Mouse (Mus musculus) kidney, embryonic 15.5 days (tissue): ENCODE data around the gene Keap1. TPM values are rescaled to one million over a fixed set of nuclear protein-coding genes. Genes with fewer than 3 reads are reported as not detected.

ENCODE experiments used
- ATAC-seq: fragments of 200-750 bp; cut with Nextera tagmentation; replicated peaks from 2 replicates; pipeline ENCODE4 v1.8.0; 2017; ENCODE audit warnings: moderate TSS enrichment; ENCODE audit not compliant: low FRiP score
- H3K27ac ChIP-seq: fragments of 300-500 bp; sonication (generic); 2 replicates; pipeline ENCODE4 v1.5.1; 2015; ENCODE audit warnings: mild to moderate bottlenecking, inconsistent platforms
- H3K27me3 ChIP-seq: fragments of 300-500 bp; sonication (generic); 2 replicates; pipeline ENCODE4 v1.6.1; 2015; ENCODE audit warnings: inconsistent platforms
- H3K36me3 ChIP-seq: fragments of 300-500 bp; sonication (generic); 2 replicates; pipeline ENCODE4 v1.6.1; 2015; ENCODE audit warnings: inconsistent platforms
- H3K4me1 ChIP-seq: fragments of 300-500 bp; sonication (generic); 2 replicates; pipeline ENCODE4 v1.6.1; 2015; ENCODE audit warnings: inconsistent platforms
- H3K4me2 ChIP-seq: fragments of 300-500 bp; sonication (generic); 2 replicates; pipeline ENCODE4 v1.6.1; 2015; ENCODE audit warnings: moderate library complexity, mild to moderate bottlenecking, inconsistent platforms
- H3K4me3 ChIP-seq: fragments of 300-500 bp; sonication (generic); replicated peaks from 2 replicates; pipeline ENCODE4 v1.5.1; 2015; ENCODE audit warnings: mild to moderate bottlenecking, inconsistent platforms
- H3K9ac ChIP-seq: fragments of 300-500 bp; sonication (generic); 2 replicates; pipeline ENCODE4 v1.6.1; 2015; ENCODE audit warnings: mild to moderate bottlenecking, inconsistent platforms
- H3K9me3 ChIP-seq: fragments of 300-500 bp; sonication (generic); replicated peaks from 2 replicates; pipeline ENCODE4 v1.6.1; 2016; ENCODE audit warnings: inconsistent platforms
- WGBS: fragments of 180-500 bp; shearing (Covaris S2); methylation state at CpG from one replicate; pipeline ENCODE4 v1.1.7; 2015; ENCODE audit warnings: mixed read lengths; 5-methylcytosine and 5-hydroxymethylcytosine counted together
- polyA plus RNA-seq: library from polyadenylated mRNA; unstranded; fragments of >200 nt; fragmentation: Nextera tagmentation; extraction: Ambion mirVana; gene quantifications from 2 replicates; pipeline ENCODE4 v1.2.1, GENCODE M21; 2015

The Keap1 gene
- polyA plus RNA-seq = 55.1 and 64.2 TPM in 2 replicates

GRCm38 (mm10) chr9:21238733-21239464 is at the start of gene Keap1:
Gene Keap1, minus strand, starts transcription at chr9:21239361.
- Histone ChIP-seq H3K36me3 (peaks cover 23% of the 10 kb centered on the region), H3K9me3 (no peaks in the 10 kb centered on the region), H3K4me2 (peak within 1 kb of the TSS; percentile 73), H3K27me3 (peaks cover 21% of the 10 kb centered on the region), H3K4me3 (peak within 1 kb of the TSS; percentile 92), H3K9ac (peak within 1 kb of the TSS; percentile 97), H3K27ac (peak within 1 kb of the TSS; percentile 97), H3K4me1 (peaks cover 39% of the 10 kb centered on the region)
- under 1% methylated on average over 83 of the region's 90 CpGs for WGBS
- peak; percentile 89 for ATAC-seq

GRCm38 (mm10) chr9:21288404-21289336 is 49.5 kb upstream of the Keap1 start:
- peaks cover 22% of the 10 kb centered on the region for H3K36me3 ChIP-seq
- no peak for ATAC-seq
- peak overlapping the region; percentile 29 for H3K9ac ChIP-seq
- H3K4me1 ChIP-seq = peaks cover 37% of the 10 kb centered on the region
- peak overlapping the region; percentile 60 for H3K4me3 ChIP-seq
- WGBS = 69% methylated on average over 13 of the region's 13 CpGs
- H3K27ac ChIP-seq = peak overlapping the region; percentile 87
- H3K4me2 ChIP-seq = peak overlapping the region; percentile 75
- no peaks in the 10 kb centered on the region for H3K27me3 ChIP-seq
- no peaks in the 10 kb centered on the region for H3K9me3 ChIP-seq

- no peaks in the 10 kb centered on the region for H3K9me3 ChIP-seq
- peak within 1 kb of the TSS; percentile 64 for H3K9ac ChIP-seq
- H3K4me3 ChIP-seq = peak within 1 kb of the TSS; percentile 60
- peak; percentile 72 for ATAC-seq
- under 1% methylated on average over 59 of the region's 59 CpGs for WGBS
- peaks cover 37% of the 10 kb centered on the region for H3K4me1 ChIP-seq
- peaks cover 26% of the 10 kb centered on the region for H3K36me3 ChIP-seq
- H3K27ac ChIP-seq = peak within 1 kb of the TSS; percentile 87
- peak within 1 kb of the TSS; percentile 75 for H3K4me2 ChIP-seq
- no peaks in the 10 kb centered on the region for H3K27me3 ChIP-seq
Measured at GRCm38 (mm10) chr9:21287571-21288402, 48.6 kb upstream of the Keap1 start, which contains the start of gene Kri1. Gene Kri1, minus strand, starts transcription at chr9:21287969.

DNA sequence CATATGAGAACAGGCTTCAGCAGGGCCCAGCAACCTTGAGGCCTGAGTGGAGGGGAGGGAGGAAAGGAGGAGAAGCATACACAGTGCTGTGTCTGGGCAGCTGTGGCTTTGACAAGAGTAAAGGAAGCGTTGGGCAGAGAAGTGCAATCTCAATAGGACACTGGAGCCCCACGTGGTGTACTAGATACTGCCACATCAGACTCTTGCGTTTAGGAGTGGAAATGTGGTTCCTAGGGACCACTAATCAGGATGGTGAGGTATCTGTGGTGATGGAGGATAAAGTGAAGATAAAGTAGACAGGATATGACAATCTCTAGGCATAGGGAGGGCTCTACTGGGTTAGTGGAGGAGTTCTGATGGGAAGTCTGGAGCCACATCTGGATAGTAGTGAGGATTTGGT is 47.6 kb upstream of the Keap1 start:
- Histone ChIP-seq H3K4me1 (peaks cover 37% of the 10 kb centered on the region), H3K4me3 (peak overlapping the region; percentile 60), H3K9me3 (no peaks in the 10 kb centered on the region), H3K4me2 (peak overlapping the region; percentile 75), H3K27ac (no peak overlapping the region), H3K27me3 (no peaks in the 10 kb centered on the region), H3K9ac (peak overlapping the region; percentile 64), H3K36me3 (peaks cover 37% of the 10 kb centered on the region)
- no peak for ATAC-seq
- WGBS = 62% methylated on average over 3 of the region's 3 CpGs

- no peak overlapping the region for H3K9ac ChIP-seq
- no peak overlapping the region for H3K4me3 ChIP-seq
- H3K27ac ChIP-seq = no peak overlapping the region
- ATAC-seq = no peak
- no peaks in the 10 kb centered on the region for H3K27me3 ChIP-seq
- peaks cover 64% of the 10 kb centered on the region for H3K36me3 ChIP-seq
- H3K9me3 ChIP-seq = no peaks in the 10 kb centered on the region
- 80% methylated on average over 3 of the region's 3 CpGs for WGBS
- H3K4me2 ChIP-seq = no peak overlapping the region
- peaks cover 21% of the 10 kb centered on the region for H3K4me1 ChIP-seq
Measured at GRCm38 (mm10) chr9:21283994-21284393, 44.8 kb upstream of the Keap1 start.

GRCm38 (mm10) chr9:21283591-21283990 is 44.4 kb upstream of the Keap1 start:
- no peaks in the 10 kb centered on the region for H3K9me3 ChIP-seq
- no peak overlapping the region for H3K4me2 ChIP-seq
- no peak for ATAC-seq
- peaks cover 68% of the 10 kb centered on the region for H3K36me3 ChIP-seq
- H3K4me1 ChIP-seq = peaks cover 17% of the 10 kb centered on the region
- no peak overlapping the region for H3K9ac ChIP-seq
- 95% methylated on average over 5 of the region's 5 CpGs for WGBS
- H3K27ac ChIP-seq = no peak overlapping the region
- no peak overlapping the region for H3K4me3 ChIP-seq
- no peaks in the 10 kb centered on the region for H3K27me3 ChIP-seq

DNA sequence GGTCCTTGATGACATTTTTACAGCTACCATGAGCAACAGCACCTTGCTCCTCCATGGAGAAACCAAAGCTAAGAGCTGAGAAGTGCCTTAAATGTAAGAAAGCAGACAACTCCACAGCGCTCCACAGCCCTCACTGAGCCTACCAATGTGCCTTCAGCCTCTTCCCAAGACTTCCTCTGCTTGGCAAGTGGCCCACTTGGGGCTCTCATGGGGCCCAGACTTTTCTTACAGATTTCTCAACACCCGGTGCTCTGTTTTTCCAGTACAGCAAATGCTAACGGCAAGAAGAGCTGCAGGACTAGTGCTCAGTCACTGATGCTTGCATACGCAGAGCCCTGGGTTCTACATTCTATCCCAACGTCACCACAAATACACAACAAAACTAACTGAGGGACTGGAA is 38.6 kb upstream of the Keap1 start:
- peaks cover 98% of the 10 kb centered on the region for H3K36me3 ChIP-seq
- H3K27me3 ChIP-seq = no peaks in the 10 kb centered on the region
- H3K4me1 ChIP-seq = no peaks in the 10 kb centered on the region
- H3K4me2 ChIP-seq = no peak overlapping the region
- no peak for ATAC-seq
- WGBS = 96% methylated on average over 5 of the region's 5 CpGs
- H3K27ac ChIP-seq = no peak overlapping the region
- H3K9me3 ChIP-seq = no peaks in the 10 kb centered on the region
- no peak overlapping the region for H3K4me3 ChIP-seq
- H3K9ac ChIP-seq = no peak overlapping the region

DNA sequence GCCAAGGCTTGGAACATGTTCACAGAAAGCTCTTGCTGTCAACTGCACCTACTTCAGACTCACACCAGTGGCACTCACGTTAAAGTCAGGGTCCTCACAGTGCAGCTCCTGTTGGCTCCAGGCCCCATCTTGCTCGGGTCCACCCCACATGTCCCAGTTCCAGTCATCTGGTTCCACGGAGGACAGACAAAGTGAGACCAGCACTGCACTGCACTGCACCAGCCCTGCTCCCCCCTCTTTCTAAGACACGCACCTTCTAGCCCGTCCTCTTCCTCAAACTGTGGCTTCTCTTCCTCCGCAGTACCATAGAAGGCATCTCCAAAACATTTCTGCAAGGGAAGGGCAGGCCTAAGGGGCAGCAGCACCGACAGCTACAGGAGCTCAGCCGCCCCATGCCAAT is 37.1 kb upstream of the Keap1 start:
- Histone ChIP-seq H3K27me3 (no peaks in the 10 kb centered on the region), H3K4me1 (no peaks in the 10 kb centered on the region), H3K36me3 (peaks cover 98% of the 10 kb centered on the region), H3K27ac (no peak overlapping the region), H3K9me3 (no peaks in the 10 kb centered on the region), H3K4me2 (no peak overlapping the region), H3K9ac (no peak overlapping the region), H3K4me3 (no peak overlapping the region)
- ATAC-seq = no peak
- WGBS = 88% methylated on average over 8 of the region's 8 CpGs

GRCm38 (mm10) chr9:21275727-21276126 is 36.6 kb upstream of the Keap1 start:
- Histone ChIP-seq H3K4me3 (no peak overlapping the region), H3K27me3 (no peaks in the 10 kb centered on the region), H3K4me1 (no peaks in the 10 kb centered on the region), H3K36me3 (peaks cover 98% of the 10 kb centered on the region), H3K4me2 (no peak overlapping the region), H3K27ac (no peak overlapping the region), H3K9ac (no peak overlapping the region), H3K9me3 (no peaks in the 10 kb centered on the region)
- 87% methylated on average over 12 of the region's 12 CpGs for WGBS
- no peak for ATAC-seq

- 80% methylated on average over 7 of the region's 7 CpGs for WGBS
- no peak overlapping the region for H3K27ac ChIP-seq
- no peak overlapping the region for H3K9ac ChIP-seq
- no peak overlapping the region for H3K4me2 ChIP-seq
- no peaks in the 10 kb centered on the region for H3K4me1 ChIP-seq
- no peak overlapping the region for H3K4me3 ChIP-seq
- peaks cover 99% of the 10 kb centered on the region for H3K36me3 ChIP-seq
- H3K27me3 ChIP-seq = no peaks in the 10 kb centered on the region
- no peak for ATAC-seq
- H3K9me3 ChIP-seq = no peaks in the 10 kb centered on the region
Measured at GRCm38 (mm10) chr9:21275013-21275710, 36.0 kb upstream of the Keap1 start.

- Histone ChIP-seq H3K27ac (no peak overlapping the region), H3K4me3 (no peak overlapping the region), H3K4me1 (no peaks in the 10 kb centered on the region), H3K36me3 (peaks cover 97% of the 10 kb centered on the region), H3K9me3 (no peaks in the 10 kb centered on the region), H3K9ac (no peak overlapping the region), H3K27me3 (no peaks in the 10 kb centered on the region), H3K4me2 (no peak overlapping the region)
- WGBS = 89% methylated on average over 3 of the region's 3 CpGs
- ATAC-seq = no peak
Measured at GRCm38 (mm10) chr9:21274336-21274735, 35.2 kb upstream of the Keap1 start.
